Mouse (Mus musculus) ES-E14 (cell line): ENCODE measurements at regions not wholly inside any gene's neighbourhood (a gene's known extent, or its start where the extent isn't known, plus 50 kb on each side); places are given as distances from the start of the nearest gene placed in this dataset.

Experiments used
- CHD2 ChIP-seq: IDR thresholded peaks from 2 replicates; pipeline ENCODE4 v1.6.1; 2014; ENCODE audit warnings: mild to moderate bottlenecking, low read depth, low read length, inconsistent platforms
- HCFC1 ChIP-seq: IDR thresholded peaks from 2 replicates; pipeline ENCODE4 v1.6.1; 2012; ENCODE audit warnings: low read length, inconsistent platforms, borderline replicate concordance; ENCODE audit not compliant: insufficient read depth
- ZC3H11A ChIP-seq: IDR thresholded peaks from 2 replicates; pipeline ENCODE4 v1.6.1; 2012; ENCODE audit warnings: low read depth, mild to moderate bottlenecking, inconsistent platforms, low read length, borderline replicate concordance
- ZNF384 ChIP-seq: IDR thresholded peaks from 2 replicates; pipeline ENCODE4 v1.6.1; 2012; ENCODE audit warnings: low read depth, low read length, inconsistent platforms

- TF ChIP-seq HCFC1, result no peak
- TF ChIP-seq CHD2, result no peak
- TF ChIP-seq ZNF384, result no peak
- no peak for TF ChIP-seq ZC3H11A
Measured at GRCm38 (mm10) chr1:179873772-179874555, 70.5 kb upstream of the Ahctf1 start.
